Mouse (Mus musculus): ENCODE results near the gene Cd244a.

Cd244a gene

GRCm38 (mm10) chr1:171558898-171559297 is at the start of gene Cd244a:
Gene Cd244a, plus strand, starts transcription at chr1:171559193.
- CTCF ChIA-PET = no interaction called here

- CTCF ChIA-PET = interaction anchor here (0.9 kb wide), 1 partner anchor 10 kb away, joined by 3 read pairs; the partner anchor contains the start of gene Alyref2
Observed at GRCm38 (mm10) chr1:171513234-171513633, 45.8 kb upstream of the Cd244a start.

- CTCF ChIA-PET = interaction anchor here (0.9 kb wide), 1 partner anchor 10 kb away, joined by 3 read pairs; the partner anchor contains the start of gene Alyref2
Observed at GRCm38 (mm10) chr1:171513760-171514159, 45.2 kb upstream of the Cd244a start.

- CTCF ChIA-PET = interaction anchor here (0.6 to 0.7 kb wide), 2 partner anchors 10 to 12 kb away, joined by 3 to 4 read pairs; no protein-coding TSS in a partner anchor
Observed at GRCm38 (mm10) chr1:171515039-171515438, 44.0 kb upstream of the Cd244a start.

GRCm38 (mm10) chr1:171515557-171515956 is 43.4 kb upstream of the Cd244a start:
- CTCF ChIA-PET = no interaction called here

GRCm38 (mm10) chr1:171531367-171531766 is 27.6 kb upstream of the Cd244a start:
- CTCF ChIA-PET = interaction anchor here (0.7 kb wide), 1 partner anchor 168 kb away, joined by 15 read pairs; no protein-coding TSS in a partner anchor

- CTCF ChIA-PET = no interaction called here
Observed at GRCm38 (mm10) chr1:171532830-171533229, 26.2 kb upstream of the Cd244a start.

GRCm38 (mm10) chr1:171534557-171534956 is 24.4 kb upstream of the Cd244a start:
- CTCF ChIA-PET = interaction anchor here (0.7 kb wide), 1 partner anchor 634 kb away, joined by 3 read pairs; no protein-coding TSS in a partner anchor

GRCm38 (mm10) chr1:171535194-171535593 is 23.8 kb upstream of the Cd244a start, which contains the start of gene Itln1:
Gene Itln1, minus strand, starts transcription at chr1:171535294.
- CTCF ChIA-PET = no interaction called here

- CTCF ChIA-PET = no interaction called here
Observed at GRCm38 (mm10) chr1:171540694-171541093, 18.3 kb upstream of the Cd244a start.

- CTCF ChIA-PET = interaction anchor here (0.6 kb wide), 1 partner anchor 178 kb away, joined by 3 read pairs; no protein-coding TSS in a partner anchor
Observed at GRCm38 (mm10) chr1:171551326-171551725, 7.7 kb upstream of the Cd244a start.

- CTCF ChIA-PET = no interaction called here
Observed at GRCm38 (mm10) chr1:171552230-171552629, 6.8 kb upstream of the Cd244a start.

GRCm38 (mm10) chr1:171553359-171554341 is 5.3 kb upstream of the Cd244a start:
- CTCF ChIA-PET = no interaction called here

GRCm38 (mm10) chr1:171556366-171556765 is 2.6 kb upstream of the Cd244a start:
- CTCF ChIA-PET = no interaction called here

GRCm38 (mm10) chr1:171558407-171558806 is 586 bp upstream of the Cd244a start:
- CTCF ChIA-PET = no interaction called here

- CTCF ChIA-PET = no interaction called here
Observed at GRCm38 (mm10) chr1:171560262-171560661, 1.3 kb downstream of the Cd244a start.

GRCm38 (mm10) chr1:171561200-171561599 is 2.2 kb downstream of the Cd244a start:
- CTCF ChIA-PET = interaction anchor here (0.6 kb wide), 2 partner anchors 82 to 459 kb away, joined by 3 to 5 read pairs; no protein-coding TSS in a partner anchor

- CTCF ChIA-PET = interaction anchor here (0.6 kb wide), 1 partner anchor 82 kb away, joined by 5 read pairs; no protein-coding TSS in a partner anchor
Observed at GRCm38 (mm10) chr1:171561639-171562225, 2.7 kb downstream of the Cd244a start.

- CTCF ChIA-PET = interaction anchor here (0.7 to 0.9 kb wide), 2 partner anchors 30 to 61 kb away, joined by 3 read pairs; no protein-coding TSS in a partner anchor
Observed at GRCm38 (mm10) chr1:171563042-171563441, 4.0 kb downstream of the Cd244a start.

- CTCF ChIA-PET = interaction anchor here (1.2 kb wide), 2 partner anchors 62 to 94 kb away, joined by 5 to 8 read pairs; no protein-coding TSS in a partner anchor
Observed at GRCm38 (mm10) chr1:171564247-171564646, 5.3 kb downstream of the Cd244a start.

- CTCF ChIA-PET = interaction anchor here (0.6 to 1.1 kb wide), 4 partner anchors 20 to 276 kb away, joined by 3 to 9 read pairs (median 6); no protein-coding TSS in a partner anchor
Observed at GRCm38 (mm10) chr1:171565888-171566287, 6.9 kb downstream of the Cd244a start.

GRCm38 (mm10) chr1:171566777-171567176 is 7.8 kb downstream of the Cd244a start:
- CTCF ChIA-PET = interaction anchor here (0.6 to 0.7 kb wide), 4 partner anchors 21 to 90 kb away, joined by 3 to 8 read pairs (median 6); no protein-coding TSS in a partner anchor

Data from spleen, embryonic (tissue).